Mouse (Mus musculus) large intestine, adult 2 months (tissue): ENCODE data around the gene H2al1e. TPM values are rescaled to one million over a fixed set of nuclear protein-coding genes. Genes with fewer than 3 reads are reported as not detected.
"Not testable (repeated sequence)": the region's sequence is repeated elsewhere in the genome, so short reads cannot be mapped to it uniquely, and the experiment has no call there.

Experiments
- DNase-seq: peaks from one replicate; pipeline ENCODE4 v3.0.0-alpha.2; 2012; ENCODE audit warnings: low read depth, low spot score
- WGBS: fragments of 180-500 bp; shearing (Covaris S2); methylation state at CpG from one replicate; pipeline ENCODE4 v1.1.7; 2018; 5-methylcytosine and 5-hydroxymethylcytosine counted together
- polyA plus RNA-seq: library from polyadenylated mRNA; depleted of rRNA; stranded (reverse); fragments of >200 nt; gene quantifications from 2 replicates; pipeline ENCODE4 v1.2.3, GENCODE M21; 2012; rRNA removed

Gene H2al1e
- not detected in 2 replicates for polyA plus RNA-seq

DNA sequence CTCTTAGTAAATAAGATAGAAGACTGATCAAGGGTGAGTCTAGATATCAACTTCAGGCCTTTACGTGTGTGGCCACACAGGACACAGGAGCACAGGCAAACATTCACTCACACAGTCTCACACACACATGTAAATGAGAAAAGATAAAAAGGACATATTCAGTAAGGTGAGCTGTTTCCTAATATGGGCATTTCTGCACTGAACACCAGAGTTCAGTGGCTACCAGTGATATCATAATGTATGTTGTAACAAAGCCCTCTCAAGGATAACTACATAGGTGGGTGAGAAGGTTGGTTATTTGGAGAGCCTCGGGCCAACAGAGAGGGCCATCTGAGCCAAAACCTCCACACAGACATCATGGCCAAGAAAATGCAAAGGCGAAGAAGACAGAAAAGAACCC, at the start of gene H2al1e:
TSS of gene H2al1e (plus strand) at position 301 of the 400 bp plus-strand sequence.
- no CpG with 5 or more reads among the region's 3 CpGs for WGBS
- not testable (repeated sequence) for DNase-seq

DNA sequence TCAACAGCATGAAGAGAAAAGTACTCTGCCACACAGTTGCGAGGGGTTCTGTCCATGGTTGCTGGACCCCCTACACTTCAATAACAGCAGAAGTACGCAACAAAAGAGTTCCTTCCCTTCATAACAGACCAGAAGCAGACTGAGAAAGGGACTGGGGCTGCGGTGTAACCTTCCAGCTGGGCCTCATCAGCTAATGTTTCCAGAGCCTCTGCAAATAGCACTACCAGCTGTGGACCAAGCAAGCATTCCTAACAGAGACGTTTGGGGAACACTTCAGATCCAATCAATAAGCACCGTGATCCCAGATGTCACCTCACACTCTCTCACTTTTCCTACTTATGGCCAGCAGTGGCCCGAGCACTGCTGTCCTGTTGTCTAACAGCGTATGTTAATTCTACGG, 46.8 kb upstream of the H2al1e start:
- no peak for DNase-seq
- 80% methylated on average over 8 of the region's 8 CpGs for WGBS

DNA sequence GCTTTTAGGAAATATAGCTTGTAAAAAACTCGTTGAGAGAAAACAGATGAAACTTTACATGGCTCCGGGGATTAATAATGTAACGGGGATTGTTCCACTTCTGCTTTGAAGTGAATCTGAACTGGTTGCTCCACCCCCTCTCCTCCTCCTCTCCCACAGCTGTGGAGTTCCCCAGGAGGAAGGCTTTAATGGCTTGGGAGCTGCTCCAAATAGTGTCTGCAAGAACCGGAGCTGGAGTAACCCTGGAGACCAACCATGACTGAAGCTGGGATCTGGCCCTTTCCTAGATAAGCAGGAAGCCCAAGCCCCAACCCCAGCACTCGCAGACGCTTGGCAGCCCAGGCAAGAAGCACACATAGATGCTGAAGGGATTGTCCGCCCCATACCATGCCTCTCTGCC, 43.9 kb upstream of the H2al1e start:
- DNase-seq, result no peak
- WGBS, result 57% methylated on average over 7 of the region's 7 CpGs

DNA sequence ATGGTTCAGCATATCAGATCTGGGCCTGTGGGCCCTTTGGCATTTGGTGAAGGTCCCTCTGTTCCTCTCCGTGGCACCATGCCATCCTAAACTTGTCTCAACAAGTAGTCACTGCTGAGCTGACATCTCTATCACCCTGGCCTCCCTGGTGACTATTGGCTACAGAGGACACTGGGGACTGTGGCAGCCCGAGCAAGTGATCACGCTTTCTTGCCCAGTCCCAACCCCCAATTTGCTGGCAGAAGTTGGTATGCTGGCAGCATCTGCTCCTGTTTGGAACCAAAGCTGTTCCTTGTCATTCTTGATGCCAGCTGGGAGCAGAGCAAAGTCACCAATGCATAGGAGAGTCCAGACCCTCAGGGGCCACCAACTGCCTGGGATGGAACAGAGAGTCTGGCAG, 42.7 kb upstream of the H2al1e start:
- 83% methylated on average over 3 of the region's 3 CpGs for WGBS
- DNase-seq, result no peak

DNA sequence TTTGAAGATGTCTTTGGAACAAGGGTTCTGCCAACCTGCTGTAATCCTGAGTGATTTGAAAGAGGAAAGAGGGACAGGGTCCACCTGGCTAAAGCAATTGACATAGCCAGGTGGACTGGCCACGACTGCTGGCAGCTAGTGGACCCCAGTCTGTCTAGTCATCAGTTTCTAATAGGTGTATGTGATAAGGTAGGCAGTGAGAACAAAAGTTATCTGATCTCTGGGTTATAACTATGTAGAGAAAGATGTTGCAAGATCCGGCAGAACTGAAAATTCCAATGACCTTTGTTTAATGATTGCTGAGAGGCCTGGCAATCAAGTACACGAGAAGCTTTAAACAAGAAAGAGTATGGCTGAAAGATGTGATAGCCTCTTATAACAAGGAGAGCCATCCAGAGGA, 38.5 kb upstream of the H2al1e start:
- WGBS, result 46% methylated on average over 3 of the region's 3 CpGs
- no peak for DNase-seq

DNA sequence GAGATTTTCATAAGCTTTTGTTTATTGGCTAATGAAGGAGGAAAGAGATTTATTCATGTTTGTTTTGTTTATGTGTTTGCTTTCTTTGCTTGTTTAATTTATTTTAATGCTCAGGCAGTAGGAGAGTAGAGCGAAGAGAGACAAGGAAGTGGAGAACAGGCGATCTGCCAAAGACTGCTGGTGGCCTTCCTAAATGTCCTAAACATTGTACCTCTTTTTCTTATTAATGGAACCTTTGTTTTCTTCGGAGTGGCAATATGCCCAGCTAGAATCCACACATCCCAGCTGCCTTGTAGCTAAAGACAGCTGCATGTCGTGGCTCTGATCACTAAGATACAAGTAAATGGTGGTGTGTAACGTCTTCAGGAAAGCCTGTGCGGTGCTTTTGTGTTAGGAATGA, 34.7 kb upstream of the H2al1e start:
- 41% methylated on average over 6 of the region's 6 CpGs for WGBS
- no peak for DNase-seq

DNA sequence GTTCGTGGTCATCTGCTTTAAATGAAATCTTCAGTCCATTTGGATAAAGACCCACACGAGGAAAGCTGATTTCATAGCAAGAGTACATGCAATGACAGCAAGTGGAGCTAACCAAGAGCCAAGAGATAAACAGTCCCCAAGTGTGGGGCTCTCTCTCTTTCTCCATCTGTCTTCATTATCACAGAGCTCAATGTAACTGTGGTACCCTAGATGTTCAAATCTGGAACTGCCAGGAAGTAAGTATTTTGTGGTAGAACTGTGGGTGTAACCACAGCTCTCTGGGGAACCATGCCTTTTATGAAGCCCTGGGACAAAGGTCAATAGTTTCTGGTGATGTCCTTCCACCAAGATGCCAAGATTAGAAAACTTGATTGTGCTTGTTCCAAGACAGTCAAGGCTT, 31.0 kb upstream of the H2al1e start:
- DNase-seq, result no peak
- 67% methylated on average over 2 of the region's 2 CpGs for WGBS

DNA sequence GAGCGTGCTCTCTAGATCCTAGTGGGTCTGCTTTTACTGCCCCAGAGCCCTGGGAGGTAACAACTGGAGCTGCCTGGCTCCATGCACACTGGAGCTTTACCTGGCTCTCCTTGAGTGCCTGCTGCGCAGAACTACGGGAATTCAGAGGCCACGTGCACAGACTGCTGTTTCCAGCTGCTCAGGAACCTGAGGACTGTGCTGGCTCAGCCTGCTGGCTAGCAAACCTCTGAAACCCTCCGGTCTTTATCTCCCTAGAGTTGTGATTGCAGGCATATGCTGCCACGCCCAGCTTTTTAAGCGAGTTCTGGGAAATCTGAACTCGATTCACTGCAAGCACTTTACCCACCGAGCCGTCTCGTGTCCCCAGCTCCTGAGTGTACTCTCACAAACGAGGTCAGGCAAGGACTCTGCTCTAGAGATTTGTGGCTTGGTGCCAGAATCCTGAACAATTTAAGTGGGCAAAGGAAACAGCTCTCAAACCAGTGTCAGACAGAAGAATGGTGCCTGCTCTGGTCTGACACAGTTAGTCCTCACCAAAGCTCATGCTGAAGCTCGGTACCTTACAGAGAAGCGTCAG, 23.3 kb upstream of the H2al1e start:
- WGBS, result 29% methylated on average over 14 of the region's 14 CpGs
- DNase-seq, result no peak

DNA sequence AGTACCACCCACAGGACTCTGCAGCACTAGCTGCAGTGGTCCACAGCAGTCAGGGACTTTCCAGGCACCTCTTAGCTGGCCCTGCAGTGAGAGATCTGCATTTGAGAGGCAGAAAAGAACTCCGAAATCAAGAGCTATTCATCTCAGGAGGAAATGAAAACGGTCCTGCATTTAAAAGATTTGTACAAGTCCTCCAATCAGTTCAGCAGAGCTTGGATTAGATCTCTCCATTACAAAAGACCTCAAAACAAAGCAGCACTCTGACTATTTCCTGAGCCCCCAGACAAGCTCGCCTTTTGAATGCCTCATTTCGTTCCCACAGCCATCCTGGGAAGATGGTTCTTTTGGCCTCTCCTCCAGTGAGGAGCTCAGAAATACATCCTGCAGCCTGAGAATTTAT, 22.5 kb upstream of the H2al1e start:
- no peak for DNase-seq
- WGBS, result 83% methylated on average over 4 of the region's 4 CpGs

DNA sequence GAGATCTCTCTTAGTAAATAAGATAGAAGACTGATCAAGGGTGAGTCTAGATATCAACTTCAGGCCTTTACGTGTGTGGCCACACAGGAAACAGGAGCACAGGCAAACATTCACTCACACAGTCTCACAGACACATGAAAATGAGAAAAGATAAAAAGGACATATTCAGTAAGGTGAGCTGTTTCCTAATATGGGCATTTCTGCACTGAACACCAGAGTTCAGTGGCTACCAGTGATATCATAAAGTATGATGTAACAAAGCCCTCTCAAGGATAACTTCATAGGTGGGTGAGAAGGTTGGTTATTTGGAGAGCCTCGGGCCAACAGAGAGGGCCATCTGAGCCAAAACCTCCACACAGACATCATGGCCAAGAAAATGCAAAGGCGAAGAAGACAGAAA, 12.8 kb upstream of the H2al1e start, which contains the start of gene H2al1a:
TSS of gene H2al1a (plus strand) at position 301 of the 400 bp plus-strand sequence.
- WGBS, result no CpG with 5 or more reads among the region's 3 CpGs

DNA sequence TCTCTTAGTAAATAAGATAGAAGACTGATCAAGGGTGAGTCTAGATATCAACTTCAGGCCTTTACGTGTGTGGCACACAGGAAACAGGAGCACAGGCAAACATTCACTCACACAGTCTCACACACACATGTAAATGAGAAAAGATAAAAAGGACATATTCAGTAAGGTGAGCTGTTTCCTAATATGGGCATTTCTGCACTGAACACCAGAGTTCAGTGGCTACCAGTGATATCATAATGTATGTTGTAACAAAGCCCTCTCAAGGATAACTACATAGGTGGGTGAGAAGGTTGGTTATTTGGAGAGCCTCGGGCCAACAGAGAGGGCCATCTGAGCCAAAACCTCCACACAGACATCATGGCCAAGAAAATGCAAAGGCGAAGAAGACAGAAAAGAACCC, 9.6 kb upstream of the H2al1e start, which contains the start of gene H2al1b:
TSS of gene H2al1b (plus strand) at position 301 of the 400 bp plus-strand sequence.
- not testable (repeated sequence) for DNase-seq
- WGBS, result 91% methylated on average over 1 of the region's 3 CpGs

More for the DNA sequence above, 12.8 kb upstream of the H2al1e start, which contains the start of gene H2al1a:
- DNase-seq, result not testable (repeated sequence)

DNA sequence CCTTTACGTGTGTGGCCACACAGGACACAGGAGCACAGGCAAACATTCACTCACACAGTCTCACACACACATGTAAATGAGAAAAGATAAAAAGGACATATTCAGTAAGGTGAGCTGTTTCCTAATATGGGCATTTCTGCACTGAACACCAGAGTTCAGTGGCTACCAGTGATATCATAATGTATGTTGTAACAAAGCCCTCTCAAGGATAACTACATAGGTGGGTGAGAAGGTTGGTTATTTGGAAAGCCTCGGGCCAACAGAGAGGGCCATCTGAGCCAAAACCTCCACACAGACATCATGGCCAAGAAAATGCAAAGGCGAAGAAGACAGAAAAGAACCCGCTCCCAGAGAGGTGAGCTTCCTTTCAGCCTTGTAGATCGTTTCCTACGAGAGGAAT, 6.4 kb upstream of the H2al1e start, which contains the start of gene H2al1c:
TSS of gene H2al1c (plus strand) at position 301 of the 400 bp plus-strand sequence.
- WGBS, result 86% methylated on average over 1 of the region's 6 CpGs
- DNase-seq, result not testable (repeated sequence)

DNA sequence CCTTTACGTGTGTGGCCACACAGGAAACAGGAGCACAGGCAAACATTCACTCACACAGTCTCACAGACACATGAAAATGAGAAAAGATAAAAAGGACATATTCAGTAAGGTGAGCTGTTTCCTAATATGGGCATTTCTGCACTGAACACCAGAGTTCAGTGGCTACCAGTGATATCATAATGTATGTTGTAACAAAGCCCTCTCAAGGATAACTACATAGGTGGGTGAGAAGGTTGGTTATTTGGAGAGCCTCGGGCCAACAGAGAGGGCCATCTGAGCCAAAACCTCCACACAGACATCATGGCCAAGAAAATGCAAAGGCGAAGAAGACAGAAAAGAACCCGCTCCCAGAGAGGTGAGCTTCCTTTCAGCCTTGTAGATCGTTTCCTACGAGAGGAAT, 3.2 kb upstream of the H2al1e start, which contains the start of gene H2al1d:
TSS of gene H2al1d (plus strand) at position 301 of the 400 bp plus-strand sequence.
- no CpG with 5 or more reads among the region's 6 CpGs for WGBS
- DNase-seq, result not testable (repeated sequence)

DNA sequence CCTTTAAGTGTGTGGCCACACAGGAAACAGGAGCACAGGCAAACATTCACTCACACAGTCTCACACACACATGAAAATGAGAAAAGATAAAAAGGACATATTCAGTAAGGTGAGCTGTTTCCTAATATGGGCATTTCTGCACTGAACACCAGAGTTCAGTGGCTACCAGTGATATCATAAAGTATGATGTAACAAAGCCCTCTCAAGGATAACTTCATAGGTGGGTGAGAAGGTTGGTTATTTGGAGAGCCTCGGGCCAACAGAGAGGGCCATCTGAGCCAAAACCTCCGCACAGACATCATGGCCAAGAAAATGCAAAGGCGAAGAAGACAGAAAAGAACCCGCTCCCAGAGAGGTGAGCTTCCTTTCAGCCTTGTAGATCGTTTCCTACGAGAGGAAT, 3.1 kb downstream of the H2al1e start, which contains the start of gene H2al1f:
TSS of gene H2al1f (plus strand) at position 301 of the 400 bp plus-strand sequence.
- no CpG with 5 or more reads among the region's 6 CpGs for WGBS
- DNase-seq, result not testable (repeated sequence)

DNA sequence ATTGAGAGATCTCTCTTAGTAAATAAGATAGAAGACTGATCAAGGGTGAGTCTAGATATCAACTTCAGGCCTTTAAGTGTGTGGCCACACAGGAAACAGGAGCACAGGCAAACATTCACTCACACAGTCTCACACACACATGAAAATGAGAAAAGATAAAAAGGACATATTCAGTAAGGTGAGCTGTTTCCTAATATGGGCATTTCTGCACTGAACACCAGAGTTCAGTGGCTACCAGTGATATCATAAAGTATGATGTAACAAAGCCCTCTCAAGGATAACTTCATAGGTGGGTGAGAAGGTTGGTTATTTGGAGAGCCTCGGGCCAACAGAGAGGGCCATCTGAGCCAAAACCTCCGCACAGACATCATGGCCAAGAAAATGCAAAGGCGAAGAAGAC, 6.2 kb downstream of the H2al1e start, which contains the start of gene H2al1g:
TSS of gene H2al1g (plus strand) at position 301 of the 400 bp plus-strand sequence.
- no CpG with 5 or more reads among the region's 3 CpGs for WGBS
- not testable (repeated sequence) for DNase-seq

DNA sequence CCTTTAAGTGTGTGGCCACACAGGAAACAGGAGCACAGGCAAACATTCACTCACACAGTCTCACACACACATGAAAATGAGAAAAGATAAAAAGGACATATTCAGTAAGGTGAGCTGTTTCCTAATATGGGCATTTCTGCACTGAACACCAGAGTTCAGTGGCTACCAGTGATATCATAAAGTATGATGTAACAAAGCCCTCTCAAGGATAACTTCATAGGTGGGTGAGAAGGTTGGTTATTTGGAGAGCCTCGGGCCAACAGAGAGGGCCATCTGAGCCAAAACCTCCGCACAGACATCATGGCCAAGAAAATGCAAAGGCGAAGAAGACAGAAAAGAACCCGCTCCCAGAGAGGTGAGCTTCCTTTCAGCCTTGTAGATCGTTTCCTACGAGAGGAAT, 9.5 kb downstream of the H2al1e start, which contains the start of gene H2al1h:
TSS of gene H2al1h (plus strand) at position 301 of the 400 bp plus-strand sequence.
- DNase-seq, result not testable (repeated sequence)
- WGBS, result no CpG with 5 or more reads among the region's 6 CpGs

DNA sequence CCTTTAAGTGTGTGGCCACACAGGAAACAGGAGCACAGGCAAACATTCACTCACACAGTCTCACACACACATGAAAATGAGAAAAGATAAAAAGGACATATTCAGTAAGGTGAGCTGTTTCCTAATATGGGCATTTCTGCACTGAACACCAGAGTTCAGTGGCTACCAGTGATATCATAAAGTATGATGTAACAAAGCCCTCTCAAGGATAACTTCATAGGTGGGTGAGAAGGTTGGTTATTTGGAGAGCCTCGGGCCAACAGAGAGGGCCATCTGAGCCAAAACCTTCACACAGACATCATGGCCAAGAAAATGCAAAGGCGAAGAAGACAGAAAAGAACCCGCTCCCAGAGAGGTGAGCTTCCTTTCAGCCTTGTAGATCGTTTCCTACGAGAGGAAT, 12.6 kb downstream of the H2al1e start, which contains the start of gene H2al1i:
TSS of gene H2al1i (plus strand) at position 301 of the 400 bp plus-strand sequence.
- DNase-seq, result not testable (repeated sequence)
- WGBS, result 100% methylated on average over 1 of the region's 5 CpGs

DNA sequence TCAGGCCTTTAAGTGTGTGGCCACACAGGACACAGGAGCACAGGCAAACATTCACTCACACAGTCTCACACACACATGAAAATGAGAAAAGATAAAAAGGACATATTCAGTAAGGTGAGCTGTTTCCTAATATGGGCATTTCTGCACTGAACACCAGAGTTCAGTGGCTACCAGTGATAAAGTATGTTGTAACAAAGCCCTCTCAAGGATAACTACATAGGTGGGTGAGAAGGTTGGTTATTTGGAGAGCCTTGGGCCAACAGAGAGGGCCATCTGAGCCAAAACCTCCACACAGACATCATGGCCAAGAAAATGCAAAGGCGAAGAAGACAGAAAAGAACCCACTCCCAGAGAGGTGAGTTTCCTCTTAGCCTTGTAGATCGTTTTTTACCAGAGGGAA, 15.8 kb downstream of the H2al1e start, which contains the start of gene H2al1j:
TSS of gene H2al1j (plus strand) at position 301 of the 400 bp plus-strand sequence.
- not testable (repeated sequence) for DNase-seq
- WGBS, result 95% methylated on average over 2 of the region's 2 CpGs

DNA sequence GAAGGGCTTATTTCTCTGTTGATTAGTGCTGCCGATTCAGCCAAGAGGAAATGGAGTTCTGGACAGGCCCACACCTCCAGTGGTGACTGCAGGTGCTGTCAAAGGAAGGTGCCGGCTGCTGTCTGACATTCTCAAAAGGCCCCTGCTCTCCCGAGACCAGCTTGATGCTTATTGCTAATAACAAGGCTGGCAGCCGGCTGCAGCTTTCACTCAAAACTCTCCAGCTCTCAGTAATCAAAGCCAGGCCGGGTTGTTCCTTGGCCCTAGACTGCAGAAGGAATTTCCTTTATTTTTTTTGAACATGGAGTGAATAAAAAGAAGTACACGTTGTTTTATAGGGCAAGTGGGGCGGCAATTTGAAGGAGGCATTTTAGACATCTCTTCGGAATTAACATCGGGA, 34.0 kb downstream of the H2al1e start:
- DNase-seq, result no peak
- WGBS, result 75% methylated on average over 9 of the region's 9 CpGs

DNA sequence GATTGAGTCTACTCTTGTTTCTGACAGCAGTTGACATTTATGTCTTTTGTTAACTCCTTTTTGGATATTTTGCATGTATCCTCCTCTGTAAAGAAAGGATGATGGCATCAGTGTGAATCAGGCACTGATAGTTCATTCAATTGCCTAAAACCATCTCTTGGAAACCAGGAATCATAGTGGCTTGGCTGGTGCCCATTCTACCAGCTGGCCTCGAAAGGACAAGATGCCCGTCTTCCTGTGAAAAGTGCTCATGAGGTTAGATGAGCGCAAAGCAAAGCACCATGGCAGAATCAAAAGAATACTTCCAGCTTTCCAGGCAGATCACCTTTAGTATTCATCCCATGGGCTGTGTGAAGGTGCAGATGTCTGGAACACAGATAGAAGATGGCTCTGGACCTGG, 35.0 kb downstream of the H2al1e start:
- WGBS, result 92% methylated on average over 3 of the region's 3 CpGs
- no peak for DNase-seq

DNA sequence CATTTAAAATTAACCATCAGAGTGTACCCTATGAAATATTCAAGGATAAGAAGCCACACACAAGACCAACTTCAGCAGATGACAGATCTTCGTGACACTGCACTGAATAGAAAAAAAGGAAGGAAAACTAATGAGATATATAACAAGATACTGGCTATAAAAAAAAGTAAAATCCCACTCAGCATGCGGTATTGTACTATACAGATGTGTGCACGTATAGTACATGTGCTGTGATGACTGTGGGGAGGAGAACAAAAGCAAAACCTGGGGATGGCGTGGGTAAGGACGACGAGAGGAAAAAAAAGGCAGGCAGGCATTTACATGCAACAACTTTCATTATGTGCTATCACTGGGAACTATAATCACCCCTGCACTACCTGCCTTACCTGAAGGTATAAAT, 49.1 kb downstream of the H2al1e start:
- DNase-seq, result no peak
- 82% methylated on average over 6 of the region's 6 CpGs for WGBS
